Mouse (Mus musculus) fat pad, adult 2 months (tissue): ENCODE results near the gene Unc93b1.

Source experiments
- DNase-seq: peaks from one replicate; pipeline ENCODE4 v3.0.0-alpha.2; 2011; ENCODE audit warnings: low read depth, low spot score; ENCODE audit errors: extremely low read depth

Gene Unc93b1

DNA sequence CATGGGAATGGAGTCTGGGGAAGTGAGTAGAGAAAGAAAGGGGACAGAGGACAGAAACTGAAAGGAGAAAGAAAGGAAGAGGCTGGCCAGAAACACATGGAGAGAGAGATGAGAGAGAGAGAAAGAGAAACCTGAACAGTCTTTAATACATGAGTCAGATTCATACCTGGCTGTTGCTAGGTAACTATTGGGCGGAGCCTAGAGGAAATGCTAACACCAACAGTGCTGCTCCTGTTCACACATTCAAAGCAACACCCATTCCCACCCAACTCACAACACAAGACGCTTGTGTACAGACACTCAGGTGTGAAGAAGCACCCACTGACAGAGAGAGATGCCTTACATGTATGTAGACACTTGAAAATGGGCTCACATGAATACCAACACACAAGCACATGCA, 40.9 kb downstream of the Unc93b1 start:
- no peak for DNase-seq

DNA sequence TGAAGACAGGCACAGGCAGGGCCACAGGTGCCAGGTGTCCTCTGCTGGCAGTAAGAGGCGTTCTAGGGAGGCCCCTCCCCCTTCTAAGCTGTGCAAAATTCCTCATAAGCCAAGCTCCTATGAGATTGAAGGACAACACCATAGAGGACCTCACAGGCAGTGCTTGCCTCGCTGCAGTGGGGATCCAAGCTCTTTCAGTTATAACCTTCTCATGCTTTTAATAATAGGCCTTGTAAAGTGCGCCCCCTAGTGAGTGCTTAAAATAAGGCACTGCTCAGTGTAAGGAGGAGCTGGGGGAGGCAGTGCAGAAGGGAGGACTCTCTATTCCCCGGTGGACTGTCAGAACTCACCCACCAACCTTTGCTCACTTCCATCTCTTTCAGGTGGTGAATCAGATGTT, 45.3 kb downstream of the Unc93b1 start:
- no peak for DNase-seq

DNA sequence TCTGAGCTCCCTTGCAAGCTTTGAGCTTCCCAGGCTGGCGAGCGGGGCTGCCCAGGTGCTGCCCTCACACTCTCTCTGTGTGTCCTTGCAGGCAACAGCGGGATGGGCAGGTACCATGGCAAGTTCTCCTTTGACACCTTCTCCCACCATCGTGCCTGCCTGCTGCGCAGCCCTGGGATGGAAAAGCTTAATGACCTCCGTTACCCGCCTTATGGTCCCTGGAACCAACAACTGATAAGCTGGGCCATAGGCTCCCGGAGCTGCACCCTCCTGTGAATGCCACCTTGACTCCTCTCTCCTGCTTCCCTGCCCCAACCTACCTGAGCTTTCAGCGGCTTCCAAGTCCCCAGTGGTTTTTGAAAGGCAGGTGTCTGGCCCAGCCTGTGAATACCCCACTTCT, 45.9 kb downstream of the Unc93b1 start:
- DNase-seq = no peak

DNA sequence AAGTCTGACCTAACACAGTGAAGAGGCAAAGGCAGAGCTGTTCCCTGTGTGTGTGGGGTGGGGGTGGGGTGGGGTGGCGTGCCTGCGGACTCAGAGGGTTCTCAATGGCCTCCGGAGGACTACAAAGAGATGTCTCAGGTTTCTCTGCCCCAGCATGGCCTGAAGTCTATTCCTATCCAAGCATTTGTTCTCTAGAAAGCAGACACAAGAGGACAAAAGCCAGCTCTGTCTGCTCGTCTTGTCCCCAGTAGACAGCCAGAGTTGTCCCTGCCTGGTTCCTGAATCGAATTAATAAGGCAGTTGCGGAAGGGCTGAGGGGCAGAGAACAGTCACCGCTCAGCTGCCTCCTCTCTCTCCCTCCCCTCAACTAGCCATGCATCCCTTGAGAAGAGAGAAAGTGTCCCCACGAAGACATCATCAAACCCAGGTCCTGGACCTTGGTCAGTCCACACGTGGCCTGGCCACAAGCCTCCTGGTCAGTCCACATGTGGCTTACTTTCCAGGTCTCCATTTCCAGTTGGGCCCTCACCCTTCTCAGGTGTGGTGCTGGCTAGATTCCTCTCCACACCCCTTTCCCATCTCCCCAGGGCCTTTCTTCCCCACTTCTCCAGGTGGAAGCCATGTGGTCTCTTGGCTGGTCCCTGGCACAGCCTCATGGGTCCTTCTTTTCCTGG, 48.7 kb downstream of the Unc93b1 start:
- DNase-seq = no peak

DNA sequence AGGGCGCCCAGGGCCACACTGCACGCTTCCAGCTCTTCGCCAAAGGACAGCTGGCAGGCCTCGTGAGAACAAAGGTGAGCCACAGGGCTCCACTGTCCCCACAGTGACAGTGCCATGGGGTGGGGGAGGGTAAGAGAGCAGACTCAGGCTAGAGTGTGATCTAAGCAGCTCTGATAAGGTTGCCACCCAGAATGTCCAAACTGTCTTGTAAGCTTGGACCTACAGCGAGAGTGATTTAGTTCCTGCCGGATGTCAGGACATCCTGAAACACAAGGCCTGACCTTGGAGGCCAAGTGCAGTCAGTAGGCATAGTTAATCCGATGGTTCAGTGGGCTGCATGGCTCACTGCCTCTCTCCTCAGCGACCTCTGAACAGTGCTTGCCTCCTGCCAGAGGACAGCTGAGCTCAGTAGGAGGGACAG, 50.3 kb downstream of the Unc93b1 start:
- no peak for DNase-seq

DNA sequence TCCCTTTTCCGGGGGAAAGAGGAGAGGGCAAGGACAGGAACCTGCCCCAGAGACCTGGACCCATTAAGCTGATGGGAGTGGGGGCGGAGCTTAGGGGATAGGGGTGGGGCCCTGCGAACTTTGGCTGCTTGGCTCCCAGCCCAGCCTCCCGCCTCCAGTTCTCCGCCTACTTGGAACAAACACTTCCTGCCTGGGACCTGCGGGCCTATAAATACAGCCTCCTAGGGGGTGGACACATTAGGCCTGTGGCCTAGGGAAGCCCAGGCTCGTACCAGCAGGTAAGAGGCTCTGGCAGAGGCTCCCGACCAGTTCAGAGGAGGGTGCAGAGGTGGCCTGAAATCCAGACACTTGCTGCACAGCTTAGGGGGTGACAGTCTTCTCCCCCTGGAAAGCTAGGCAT, 51.3 kb downstream of the Unc93b1 start, which contains the start of gene Acy3:
Gene Acy3 (plus strand): TSS at position 237 of the 400 bp plus-strand sequence.
- DNase-seq = peak; percentile 31

DNA sequence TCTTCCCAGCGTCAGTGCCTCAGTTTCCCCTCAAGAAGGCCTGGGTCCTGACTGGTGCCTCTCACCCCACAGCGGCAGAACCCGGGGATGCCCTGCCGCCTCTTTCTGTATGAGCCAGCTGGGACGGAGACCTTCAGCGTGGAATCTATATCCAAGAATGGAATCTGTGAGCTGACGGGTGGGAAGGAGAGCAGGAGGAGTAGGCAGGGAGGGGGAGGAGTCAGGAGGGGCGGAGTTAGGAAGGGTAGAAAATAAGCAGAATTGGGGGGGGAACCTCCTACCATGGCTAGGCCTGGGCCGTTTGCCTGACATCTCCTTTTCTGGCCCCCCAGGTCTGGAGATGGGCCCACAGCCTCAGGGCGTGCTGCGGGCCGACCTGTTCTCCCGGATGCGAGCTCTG, 53.1 kb downstream of the Unc93b1 start:
- no peak for DNase-seq

DNA sequence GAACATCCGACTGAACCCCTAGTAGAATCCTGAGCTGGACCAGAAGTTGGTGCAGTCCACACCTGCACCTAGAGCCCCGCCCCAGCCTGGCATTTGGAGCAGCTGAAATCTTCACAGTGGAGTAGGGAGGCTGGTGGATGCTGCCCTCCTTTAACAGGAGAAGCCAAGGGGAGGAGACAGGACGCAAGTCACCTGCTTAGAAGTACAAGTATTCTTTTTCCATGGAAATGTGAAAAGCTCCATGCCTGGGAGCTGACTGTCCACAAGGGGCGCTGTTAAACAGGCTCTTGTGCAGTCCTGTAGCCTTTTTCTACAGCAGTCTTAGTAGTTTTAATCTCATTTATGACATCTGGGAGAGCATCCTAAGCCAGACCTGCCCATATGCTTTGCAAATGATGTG, 53.8 kb downstream of the Unc93b1 start:
- DNase-seq = no peak

DNA sequence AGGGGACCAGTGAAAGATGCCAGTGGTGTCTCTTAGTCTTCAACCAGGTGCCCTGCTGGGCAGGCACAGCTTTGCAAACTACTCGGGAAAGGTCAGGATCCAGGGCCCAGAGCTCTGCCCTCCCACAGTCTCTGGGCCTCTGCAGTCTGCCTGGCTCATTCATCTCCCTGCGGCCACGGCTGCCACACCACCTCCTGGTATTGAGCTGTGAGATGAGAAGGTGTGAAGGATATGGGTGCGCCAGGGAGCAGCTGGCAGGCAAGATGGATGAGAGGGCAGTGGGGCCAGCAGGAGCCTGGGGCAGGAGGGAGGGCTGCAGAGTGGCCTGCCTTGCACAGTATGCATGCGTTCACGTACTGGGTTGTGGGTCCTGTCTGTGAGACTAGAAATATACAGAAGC, 55.8 kb downstream of the Unc93b1 start:
- no peak for DNase-seq

DNA sequence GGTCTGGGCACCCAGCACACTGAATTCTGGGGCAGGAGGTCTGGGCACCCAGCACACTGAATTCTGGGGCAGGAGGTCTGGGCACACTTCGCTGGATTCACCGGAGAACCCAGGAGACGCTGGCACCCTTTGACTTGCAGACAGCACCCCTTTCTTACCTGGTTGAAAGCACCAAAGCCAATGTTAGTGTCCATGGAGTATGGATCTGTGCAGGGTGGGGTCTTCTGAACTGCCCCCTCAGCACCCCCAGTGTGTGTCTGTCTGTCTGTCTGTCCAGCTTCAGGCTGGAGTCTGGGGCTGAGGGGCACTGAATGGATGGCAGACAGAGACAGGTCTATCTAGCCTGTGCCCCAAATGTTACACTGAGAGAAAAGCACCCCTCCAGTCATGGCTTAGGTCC, 56.6 kb downstream of the Unc93b1 start:
- DNase-seq = no peak

DNA sequence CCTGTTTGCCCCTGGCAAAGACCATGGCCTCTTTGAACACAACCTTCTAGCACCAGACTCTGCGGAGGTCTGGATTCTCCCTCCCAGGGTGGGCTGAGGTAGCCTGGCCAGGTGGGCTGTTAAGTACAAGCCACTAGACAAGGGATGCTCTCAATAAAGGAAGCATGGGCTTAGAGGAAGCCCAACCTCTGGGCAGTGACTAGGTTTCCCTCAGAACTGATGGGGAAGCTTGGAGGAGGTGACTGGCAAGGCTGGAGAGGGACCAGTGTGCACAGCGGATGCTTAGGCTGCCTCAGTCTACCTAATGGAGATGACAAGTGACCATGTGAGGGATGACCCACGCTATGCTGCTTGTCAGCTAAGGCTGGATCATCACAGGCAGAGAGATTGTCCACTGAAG, 57.0 kb downstream of the Unc93b1 start:
- DNase-seq = no peak

DNA sequence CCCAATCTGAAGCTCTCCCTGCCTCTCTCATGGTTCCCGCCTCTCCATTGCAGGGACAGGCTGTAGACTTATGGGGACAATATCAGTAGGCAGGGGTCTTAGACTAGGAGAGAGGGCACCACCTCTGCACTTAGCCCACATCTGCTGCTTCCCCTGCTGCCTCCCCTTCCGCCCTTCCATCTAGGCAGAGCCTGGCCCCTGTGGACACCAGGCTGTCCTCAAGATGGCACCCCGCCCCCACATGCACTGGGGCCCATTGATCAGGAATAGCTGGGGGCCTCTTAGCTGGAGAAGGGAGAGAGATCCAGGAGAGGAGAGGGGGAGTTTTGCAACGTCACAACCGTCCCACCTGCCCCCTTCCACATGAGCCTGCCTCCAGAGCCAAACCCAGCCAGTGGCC, 57.4 kb downstream of the Unc93b1 start, which contains the start of gene Tbx10:
Gene Tbx10 (plus strand): TSS at position 337 of the 400 bp plus-strand sequence.
- no peak for DNase-seq

DNA sequence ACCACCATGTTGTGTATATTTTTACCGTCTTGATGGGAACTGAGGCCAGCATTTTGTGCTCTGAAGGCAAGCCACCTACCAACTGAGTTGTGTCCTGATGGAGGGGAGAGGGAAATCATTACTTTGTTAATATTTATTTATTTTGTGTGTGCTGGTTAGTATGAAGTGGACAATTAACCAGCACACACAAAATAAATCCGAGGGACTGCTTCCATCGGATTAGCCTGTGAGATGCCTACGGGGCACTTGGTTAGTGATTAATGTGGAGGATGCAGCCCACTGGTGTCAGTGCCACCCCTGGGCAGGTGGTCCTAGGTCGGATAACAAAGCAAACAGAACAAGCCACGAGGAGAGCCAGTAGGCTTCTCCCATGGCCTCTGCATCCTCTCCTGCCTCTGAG, 59.9 kb downstream of the Unc93b1 start:
- DNase-seq = no peak

DNA sequence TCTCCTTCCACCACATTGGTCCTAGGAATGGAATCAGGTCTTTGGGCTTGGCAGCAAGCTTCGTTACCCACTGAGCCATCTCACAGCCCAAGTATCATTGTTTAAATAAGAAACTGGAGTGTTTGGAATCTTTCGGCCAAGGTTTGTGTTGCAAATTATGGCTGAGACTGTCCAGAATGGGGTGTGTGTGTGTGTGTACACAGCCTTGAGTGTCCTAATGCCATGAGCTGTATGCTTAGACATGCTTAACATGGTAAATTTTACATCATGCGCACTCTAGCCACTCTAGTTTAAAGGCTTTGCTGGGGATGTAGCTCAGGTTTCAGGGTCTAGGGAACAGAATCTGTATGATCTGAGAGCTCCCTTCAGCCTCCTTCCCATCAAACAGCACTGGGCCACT, 60.5 kb downstream of the Unc93b1 start:
- DNase-seq = no peak

DNA sequence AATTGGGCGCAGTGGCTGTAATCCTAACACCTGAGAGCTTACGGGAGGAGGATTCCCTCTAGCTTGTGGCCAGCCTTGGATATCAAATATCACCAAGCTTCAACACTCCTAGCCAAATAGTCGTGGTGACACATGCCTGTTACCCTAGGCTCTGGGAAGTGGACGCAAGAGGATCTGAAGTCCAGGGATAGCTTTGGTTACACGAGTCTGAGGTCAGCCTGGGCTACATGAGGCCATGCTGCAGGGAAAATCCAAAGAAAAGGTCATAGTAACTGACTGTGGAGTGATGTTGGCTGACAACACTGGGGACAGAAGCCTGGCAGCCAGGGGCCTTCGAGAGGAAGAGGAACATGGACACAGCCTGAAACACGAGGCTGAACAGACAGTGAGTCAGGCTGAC, 61.1 kb downstream of the Unc93b1 start:
- DNase-seq = no peak

DNA sequence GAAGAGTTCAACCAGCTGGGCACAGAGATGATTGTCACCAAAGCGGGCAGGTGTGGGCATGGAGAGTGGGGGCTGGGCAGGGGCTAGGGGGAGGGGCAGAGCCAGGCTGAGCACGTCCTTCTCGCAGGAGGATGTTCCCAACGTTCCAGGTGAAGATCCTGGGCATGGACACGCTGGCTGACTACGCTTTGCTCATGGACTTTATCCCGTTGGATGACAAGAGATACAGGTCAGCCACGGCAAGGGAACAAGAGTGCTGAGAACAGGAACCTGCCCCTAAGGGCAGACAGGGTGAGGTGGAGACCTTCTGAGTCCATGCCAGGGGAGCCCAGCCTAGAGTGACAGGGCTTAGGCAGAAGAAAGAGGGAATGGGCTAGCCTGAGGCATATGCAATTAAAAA, 61.8 kb downstream of the Unc93b1 start:
- DNase-seq = no peak

DNA sequence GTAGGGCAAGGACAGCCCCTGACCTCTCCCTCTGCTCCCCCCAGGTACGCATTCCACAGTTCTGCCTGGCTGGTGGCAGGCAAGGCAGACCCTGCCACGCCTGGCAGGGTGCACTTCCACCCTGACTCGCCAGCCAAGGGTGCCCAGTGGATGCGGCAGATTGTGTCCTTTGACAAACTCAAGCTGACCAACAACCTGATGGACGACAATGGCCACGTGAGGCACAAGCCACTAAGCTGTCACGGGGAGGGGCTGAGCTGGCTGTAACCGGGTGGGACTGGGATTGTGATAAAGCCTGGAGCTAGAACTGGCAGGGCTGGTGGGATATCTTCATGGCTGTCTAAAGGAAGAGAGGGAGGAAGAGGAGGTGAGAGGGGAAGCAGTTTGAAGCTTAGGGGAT, 62.2 kb downstream of the Unc93b1 start:
- DNase-seq = no peak

DNA sequence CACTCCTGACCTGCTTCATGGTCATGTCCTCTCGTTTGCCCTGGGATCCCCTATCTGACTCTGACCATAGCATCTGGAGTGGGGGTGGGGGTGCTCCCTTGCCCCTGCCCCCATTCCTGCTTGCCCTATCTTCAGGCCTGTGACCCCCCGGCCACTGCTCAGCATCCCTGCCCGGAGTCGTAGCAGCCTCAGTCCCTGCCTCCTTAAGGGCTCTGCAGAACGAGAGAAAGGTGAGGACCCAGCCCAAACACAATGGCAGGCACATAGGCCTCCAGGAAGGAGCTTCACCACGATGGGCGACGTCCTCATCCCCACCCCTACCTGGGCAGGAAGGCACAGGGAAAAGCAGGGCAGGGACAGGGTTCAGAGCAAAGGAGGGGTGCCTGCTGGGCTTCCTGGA, 63.3 kb downstream of the Unc93b1 start:
- no peak for DNase-seq
